Mouse (Mus musculus): ENCODE measurements around the gene Yars.

GRCm38 (mm10) chr4:129220376-129221089, 31.0 kb downstream of the Yars start:
- TF ChIP-seq MAX (IDR thresholded peaks at IDR 0.05; ENCODE audit: low read length) (no peak), EP300 (IDR thresholded peaks at IDR 0.05; ENCODE audit: low read depth in 1 of 2, low read length in 2 of 2) (no peak), TCF12 (IDR thresholded peaks at IDR 0.05; ENCODE audit: low read depth, low read length) (no peak), POLR2A (IDR thresholded peaks at IDR 0.05; ENCODE audit: control insufficient read depth in 1 of 2, insufficient read depth in 1 of 2, low read depth in 1 of 2, low read length in 2 of 2, poor library complexity in 1 of 2) (no peak)

Data from MEL (cell line).